Mouse (Mus musculus) MN1 (cell line): ENCODE measurements around the gene Mtch2.

Experiments
- DNase-seq: peaks from one replicate; pipeline ENCODE4 v3.0.0-alpha.2; 2016; ENCODE audit warnings: low spot score

The Mtch2 gene

GRCm38 (mm10) chr2:90906721-90907120, 59.8 kb downstream of the Mtch2 start:
- DNase-seq = no peak

GRCm38 (mm10) chr2:90910861-90911260, 63.9 kb downstream of the Mtch2 start:
- no peak for DNase-seq

GRCm38 (mm10) chr2:90911668-90912067, 64.7 kb downstream of the Mtch2 start:
- DNase-seq = peak; percentile 35

- peak; percentile 81 for DNase-seq
Observed at GRCm38 (mm10) chr2:90913671-90914070, 66.7 kb downstream of the Mtch2 start.

GRCm38 (mm10) chr2:90915516-90915915, 68.6 kb downstream of the Mtch2 start:
- no peak for DNase-seq
